Mouse (Mus musculus): ENCODE measurements around the gene Ifngr1. TPM values are rescaled to one million over a fixed set of nuclear protein-coding genes. Genes with fewer than 3 reads are reported as not detected.

Gene Ifngr1
- polyA plus RNA-seq, 1 experiment, result 8.6 TPM

- Histone ChIP-seq H3K9ac (ENCODE audit: low read depth, poor library complexity, severe bottlenecking) (no peak overlapping the region), H3K27ac (ENCODE audit: insufficient read depth, low read length) (no peak overlapping the region), H3K4me3 (ENCODE audit: low read depth, low read length) (no peak overlapping the region), H3K36me3 (ENCODE audit: control insufficient read depth, insufficient read depth, low read length, poor library complexity, severe bottlenecking) (no peaks in the 10 kb centered on the region), H3K9me3 (replicated peaks; ENCODE audit: control insufficient read depth, insufficient read depth, low read length, poor library complexity, severe bottlenecking) (no peaks in the 10 kb centered on the region), H3K27me3 (ENCODE audit: control insufficient read depth, insufficient read depth, low read length, poor library complexity, severe bottlenecking) (no peaks in the 10 kb centered on the region), H3K4me1 (ENCODE audit: control insufficient read depth, insufficient read depth, low read length) (no peaks in the 10 kb centered on the region)
- TF ChIP-seq EP300 (IDR thresholded peaks at IDR 0.05; ENCODE audit: insufficient read depth, low read depth, low read length), result no peak
- TF ChIP-seq POLR2A (IDR thresholded peaks at IDR 0.05; ENCODE audit: insufficient read depth, low read length), result no peak
- no peak for TF ChIP-seq CTCF (IDR thresholded peaks at IDR 0.05; ENCODE audit: low read depth, low read length)
Observed at GRCm38 (mm10) chr10:19613111-19613753, 21.5 kb downstream of the Ifngr1 start.

GRCm38 (mm10) chr10:19619736-19620135 lies 28.0 kb downstream of the Ifngr1 start:
- Histone ChIP-seq H3K9me3 (replicated peaks; ENCODE audit: control insufficient read depth, insufficient read depth, low read length, poor library complexity, severe bottlenecking) (no peaks in the 10 kb centered on the region), H3K9ac (ENCODE audit: low read depth, poor library complexity, severe bottlenecking) (no peak overlapping the region), H3K4me1 (ENCODE audit: control insufficient read depth, insufficient read depth, low read length) (no peaks in the 10 kb centered on the region), H3K36me3 (ENCODE audit: control insufficient read depth, insufficient read depth, low read length, poor library complexity, severe bottlenecking) (no peaks in the 10 kb centered on the region), H3K27me3 (ENCODE audit: control insufficient read depth, insufficient read depth, low read length, poor library complexity, severe bottlenecking) (no peaks in the 10 kb centered on the region; the same call in 1 of the 2 replicates), H3K4me3 (ENCODE audit: low read depth, low read length) (no peak overlapping the region), H3K27ac (ENCODE audit: insufficient read depth, low read length) (no peak overlapping the region)
- TF ChIP-seq CTCF (IDR thresholded peaks at IDR 0.05; ENCODE audit: low read depth, low read length) (no peak), POLR2A (IDR thresholded peaks at IDR 0.05; ENCODE audit: insufficient read depth, low read length) (no peak), EP300 (IDR thresholded peaks at IDR 0.05; ENCODE audit: insufficient read depth, low read depth, low read length) (no peak)

- H3K27me3 ChIP-seq (ENCODE audit: control insufficient read depth, insufficient read depth, low read length, poor library complexity, severe bottlenecking), result no peaks in the 10 kb centered on the region; the same call in 1 of the 2 replicates
- H3K4me3 ChIP-seq (ENCODE audit: low read depth, low read length), result no peak within 1 kb of the TSS
- no peak within 1 kb of the TSS for H3K27ac ChIP-seq (ENCODE audit: insufficient read depth, low read length)
- H3K9ac ChIP-seq (ENCODE audit: low read depth, poor library complexity, severe bottlenecking), result no peak within 1 kb of the TSS
- H3K36me3 ChIP-seq (ENCODE audit: control insufficient read depth, insufficient read depth, low read length, poor library complexity, severe bottlenecking), result no peaks in the 10 kb centered on the region
- no peak for TF ChIP-seq CTCF (IDR thresholded peaks at IDR 0.05; ENCODE audit: low read depth, low read length)
- no peak for TF ChIP-seq POLR2A (IDR thresholded peaks at IDR 0.05; ENCODE audit: insufficient read depth, low read length)
- TF ChIP-seq EP300 (IDR thresholded peaks at IDR 0.05; ENCODE audit: insufficient read depth, low read depth, low read length), result no peak
- H3K4me1 ChIP-seq (ENCODE audit: control insufficient read depth, insufficient read depth, low read length), result no peaks in the 10 kb centered on the region
- no peaks in the 10 kb centered on the region for H3K9me3 ChIP-seq (replicated peaks; ENCODE audit: control insufficient read depth, insufficient read depth, low read length, poor library complexity, severe bottlenecking)
Observed at GRCm38 (mm10) chr10:19621408-19622048, 29.8 kb downstream of the Ifngr1 start, which contains the start of gene Il22ra2. TSS of gene Il22ra2 (plus strand) at chr10:19621998.

- Histone ChIP-seq H3K27me3 (ENCODE audit: control insufficient read depth, insufficient read depth, low read length, poor library complexity, severe bottlenecking) (no peaks in the 10 kb centered on the region; the same call in 1 of the 2 replicates), H3K9me3 (replicated peaks; ENCODE audit: control insufficient read depth, insufficient read depth, low read length, poor library complexity, severe bottlenecking) (no peaks in the 10 kb centered on the region), H3K9ac (ENCODE audit: low read depth, poor library complexity, severe bottlenecking) (no peak overlapping the region), H3K27ac (ENCODE audit: insufficient read depth, low read length) (no peak overlapping the region), H3K4me1 (ENCODE audit: control insufficient read depth, insufficient read depth, low read length) (no peaks in the 10 kb centered on the region), H3K4me3 (ENCODE audit: low read depth, low read length) (no peak overlapping the region), H3K36me3 (ENCODE audit: control insufficient read depth, insufficient read depth, low read length, poor library complexity, severe bottlenecking) (no peaks in the 10 kb centered on the region)
- TF ChIP-seq POLR2A (IDR thresholded peaks at IDR 0.05; ENCODE audit: insufficient read depth, low read length) (no peak), CTCF (IDR thresholded peaks at IDR 0.05; ENCODE audit: low read depth, low read length) (no peak), EP300 (IDR thresholded peaks at IDR 0.05; ENCODE audit: insufficient read depth, low read depth, low read length) (no peak)
Observed at GRCm38 (mm10) chr10:19624617-19625016, 32.9 kb downstream of the Ifngr1 start.

- Histone ChIP-seq H3K9ac (ENCODE audit: low read depth, poor library complexity, severe bottlenecking) (no peak overlapping the region), H3K27ac (ENCODE audit: insufficient read depth, low read length) (no peak overlapping the region), H3K4me1 (ENCODE audit: control insufficient read depth, insufficient read depth, low read length) (no peaks in the 10 kb centered on the region), H3K36me3 (ENCODE audit: control insufficient read depth, insufficient read depth, low read length, poor library complexity, severe bottlenecking) (no peaks in the 10 kb centered on the region), H3K4me3 (ENCODE audit: low read depth, low read length) (no peak overlapping the region), H3K27me3 (ENCODE audit: control insufficient read depth, insufficient read depth, low read length, poor library complexity, severe bottlenecking) (no peaks in the 10 kb centered on the region), H3K9me3 (replicated peaks; ENCODE audit: control insufficient read depth, insufficient read depth, low read length, poor library complexity, severe bottlenecking) (no peaks in the 10 kb centered on the region)
- no peak for TF ChIP-seq POLR2A (IDR thresholded peaks at IDR 0.05; ENCODE audit: insufficient read depth, low read length)
Observed at GRCm38 (mm10) chr10:19627342-19627741, 35.6 kb downstream of the Ifngr1 start.

GRCm38 (mm10) chr10:19627748-19628147 lies 36.0 kb downstream of the Ifngr1 start:
- Histone ChIP-seq H3K4me1 (ENCODE audit: control insufficient read depth, insufficient read depth, low read length) (no peaks in the 10 kb centered on the region), H3K36me3 (ENCODE audit: control insufficient read depth, insufficient read depth, low read length, poor library complexity, severe bottlenecking) (no peaks in the 10 kb centered on the region), H3K27ac (ENCODE audit: insufficient read depth, low read length) (no peak overlapping the region), H3K4me3 (ENCODE audit: low read depth, low read length) (no peak overlapping the region), H3K9ac (ENCODE audit: low read depth, poor library complexity, severe bottlenecking) (no peak overlapping the region), H3K9me3 (replicated peaks; ENCODE audit: control insufficient read depth, insufficient read depth, low read length, poor library complexity, severe bottlenecking) (no peaks in the 10 kb centered on the region), H3K27me3 (ENCODE audit: control insufficient read depth, insufficient read depth, low read length, poor library complexity, severe bottlenecking) (no peaks in the 10 kb centered on the region)
- TF ChIP-seq EP300 (IDR thresholded peaks at IDR 0.05; ENCODE audit: insufficient read depth, low read depth, low read length) (no peak), POLR2A (IDR thresholded peaks at IDR 0.05; ENCODE audit: insufficient read depth, low read length) (no peak), CTCF (IDR thresholded peaks at IDR 0.05; ENCODE audit: low read depth, low read length) (no peak)

Measured in ES-Bruce4 (cell line).